Mouse (Mus musculus) embryonic fibroblast, embryonic 13.5 days (primary cell): ENCODE data around the gene Twf2. TPM values are rescaled to one million over a fixed set of nuclear protein-coding genes. Genes with fewer than 3 reads are reported as not detected.
A peak's percentile ranks its signal among the peaks of the same experiment; 100 is the strongest.

Experiments
- H3K27ac ChIP-seq: 2 replicates; pipeline ENCODE4 v1.5.1; 2012; ENCODE audit warnings: low read length, control low read depth, inconsistent platforms; ENCODE audit not compliant: insufficient read depth
- H3K4me1 ChIP-seq: 2 replicates; pipeline ENCODE4 v1.6.1; 2011; ENCODE audit warnings: low read length; ENCODE audit not compliant: control insufficient read depth, insufficient read depth
- H3K4me3 ChIP-seq: 2 replicates; pipeline ENCODE4 v1.5.1; 2011; ENCODE audit warnings: mild to moderate bottlenecking, control low read depth, low read length; ENCODE audit not compliant: insufficient read depth
- CTCF ChIP-seq: IDR thresholded peaks from 2 replicates; pipeline ENCODE4 v1.5.1; 2011; ENCODE audit warnings: mild to moderate bottlenecking, control low read depth, low read length, moderate library complexity, borderline replicate concordance; ENCODE audit not compliant: insufficient read depth
- POLR2A ChIP-seq: IDR thresholded peaks from 2 replicates; pipeline ENCODE4 v1.6.1; 2011; ENCODE audit warnings: low read depth, mild to moderate bottlenecking, control low read depth, low read length, moderate library complexity
- polyA plus RNA-seq: library from polyadenylated mRNA; stranded (reverse); fragments of >200 nt; gene quantifications from 2 replicates; pipeline ENCODE4 v1.2.4, GENCODE M21; 2011; ENCODE audit warnings: low read depth; ENCODE audit not compliant: missing spikeins, insufficient read length

Twf2 gene
- polyA plus RNA-seq, 1 experiment: 17.6 TPM

DNA sequence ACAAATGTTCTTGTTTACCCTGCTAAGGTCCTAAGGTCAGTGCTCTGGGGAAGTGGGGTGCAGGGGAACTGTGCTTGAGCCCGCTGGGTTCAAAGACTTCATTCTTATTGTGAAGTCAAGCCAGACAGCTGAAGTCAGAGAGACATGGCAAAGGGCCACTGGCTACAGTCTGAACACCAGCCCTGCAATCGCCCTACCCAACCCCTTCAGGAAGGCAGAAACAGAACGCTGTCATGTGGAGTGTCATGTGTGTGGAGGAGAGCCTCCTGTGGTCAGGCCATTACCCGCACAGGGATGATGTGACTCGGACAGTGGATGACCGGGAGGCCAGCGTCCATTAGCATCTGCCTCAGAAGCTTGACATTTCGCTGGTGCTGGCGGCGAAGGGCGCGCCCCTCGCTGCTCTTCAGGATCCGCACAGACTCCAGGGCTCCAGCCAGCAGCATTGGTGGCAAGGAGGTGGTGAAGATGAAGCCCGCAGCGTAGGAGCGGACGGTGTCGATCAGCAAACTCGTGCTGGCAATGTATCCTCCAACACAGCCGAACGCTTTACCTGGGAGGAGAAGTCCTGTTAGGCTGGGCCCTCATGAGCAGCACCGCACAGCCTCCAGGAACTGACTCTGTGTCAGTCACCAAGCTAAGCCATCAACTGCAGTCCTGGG is 33.4 kb downstream of the Twf2 start:
- TF ChIP-seq CTCF (no peak), POLR2A (no peak)
- Histone ChIP-seq H3K4me1 (no peaks in the 10 kb centered on the region), H3K4me3 (no peak overlapping the region), H3K27ac (no peak overlapping the region)

DNA sequence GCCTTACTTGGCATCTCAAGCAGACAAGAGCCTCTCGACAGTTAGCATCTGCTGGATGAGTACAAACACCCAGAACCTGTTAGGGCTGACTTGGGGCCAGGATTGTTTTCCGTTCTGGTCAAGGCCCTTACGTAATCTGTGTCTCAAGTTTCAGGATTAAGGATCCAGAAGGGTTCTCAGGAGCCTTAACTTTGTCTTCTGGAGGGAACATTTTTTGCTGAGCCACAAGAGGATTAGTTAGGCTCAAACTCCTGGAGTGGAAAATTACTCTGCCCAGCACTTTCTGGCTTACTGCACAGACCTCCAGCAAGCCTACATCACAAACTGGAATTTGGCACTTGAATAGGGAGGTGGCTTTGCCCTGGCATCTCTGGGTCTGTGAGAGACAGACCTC is 33.9 kb downstream of the Twf2 start:
- no peaks in the 10 kb centered on the region for H3K4me1 ChIP-seq
- H3K27ac ChIP-seq: no peak overlapping the region
- TF ChIP-seq POLR2A: no peak
- no peak for TF ChIP-seq CTCF
- H3K4me3 ChIP-seq: no peak overlapping the region

DNA sequence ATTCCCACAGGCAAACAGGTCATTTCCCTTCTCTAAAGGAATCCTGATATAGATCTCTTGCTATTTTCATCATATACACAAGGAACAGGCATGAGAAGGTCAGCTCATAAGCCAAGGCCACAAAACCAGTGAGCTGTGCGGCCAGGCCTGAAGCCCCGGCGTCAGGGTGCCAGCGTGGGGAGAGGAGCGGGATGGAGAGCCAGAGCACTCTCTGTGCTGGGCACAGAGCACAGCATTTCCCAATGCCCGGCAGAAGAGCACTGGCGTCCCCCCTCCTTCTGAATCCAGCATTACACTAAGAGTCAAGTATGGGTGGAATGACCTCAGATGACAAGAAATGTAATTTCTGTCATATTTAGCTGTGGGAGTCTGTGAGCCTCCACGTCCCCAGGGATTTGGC is 34.5 kb downstream of the Twf2 start:
- no peak for TF ChIP-seq POLR2A
- TF ChIP-seq CTCF: no peak

DNA sequence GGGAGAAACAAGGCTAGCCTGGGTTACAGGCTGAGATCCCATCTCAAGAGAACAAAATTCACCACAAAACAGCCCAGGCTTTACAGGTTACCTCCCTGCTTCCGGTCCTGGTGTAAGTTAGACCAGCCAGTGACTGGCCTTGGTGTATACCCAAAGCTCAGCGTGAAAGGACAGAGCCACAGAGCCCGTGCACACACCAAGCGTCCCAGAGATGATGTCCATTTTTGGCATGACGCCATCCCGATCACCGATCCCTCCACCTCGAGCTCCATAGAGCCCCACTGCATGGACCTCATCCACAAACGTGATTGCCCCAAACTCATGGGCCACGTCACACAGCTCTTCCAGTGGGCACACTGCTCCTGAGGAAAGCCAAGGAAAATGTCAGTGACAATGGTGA is 35.0 kb downstream of the Twf2 start:
- Histone ChIP-seq H3K4me1 (no peaks in the 10 kb centered on the region), H3K4me3 (no peak overlapping the region), H3K27ac (no peak overlapping the region)
- no peak for TF ChIP-seq POLR2A
- no peak for TF ChIP-seq CTCF

More for the DNA sequence above, 34.5 kb downstream of the Twf2 start:
- H3K27ac ChIP-seq: no peak overlapping the region
- H3K4me1 ChIP-seq: no peaks in the 10 kb centered on the region
- no peak overlapping the region for H3K4me3 ChIP-seq

DNA sequence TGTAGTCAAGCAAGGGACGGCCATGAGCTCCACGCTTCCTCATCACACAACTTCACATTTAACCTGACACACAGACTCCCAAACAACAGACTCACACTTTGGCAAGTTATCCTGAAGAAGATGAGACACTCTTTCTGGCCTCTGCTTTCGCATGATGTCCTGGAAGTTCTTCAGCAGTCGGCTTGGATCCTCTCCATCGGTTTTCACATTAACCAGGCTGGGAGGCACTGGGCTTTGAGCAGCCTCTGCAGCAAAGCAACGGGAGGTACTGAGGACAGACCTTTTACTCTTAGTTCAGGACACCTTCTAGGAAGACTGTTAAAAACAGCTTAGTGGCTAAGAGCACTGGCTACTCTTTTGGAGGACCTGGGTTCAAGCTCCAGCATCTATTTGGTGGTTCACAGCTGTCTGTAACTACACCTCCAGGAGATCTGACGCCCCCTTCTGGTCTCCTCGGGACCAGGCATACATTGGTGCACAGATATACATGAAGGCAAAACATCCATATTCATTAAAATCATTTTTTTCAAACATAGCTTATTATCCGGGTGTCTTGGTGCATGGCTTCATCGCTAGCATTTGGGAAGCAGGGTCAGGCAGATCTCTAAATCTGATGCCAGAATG is 38.7 kb downstream of the Twf2 start:
- TF ChIP-seq POLR2A: no peak
- TF ChIP-seq CTCF: no peak
- Histone ChIP-seq H3K4me3 (no peak overlapping the region), H3K4me1 (no peaks in the 10 kb centered on the region), H3K27ac (no peak overlapping the region)

DNA sequence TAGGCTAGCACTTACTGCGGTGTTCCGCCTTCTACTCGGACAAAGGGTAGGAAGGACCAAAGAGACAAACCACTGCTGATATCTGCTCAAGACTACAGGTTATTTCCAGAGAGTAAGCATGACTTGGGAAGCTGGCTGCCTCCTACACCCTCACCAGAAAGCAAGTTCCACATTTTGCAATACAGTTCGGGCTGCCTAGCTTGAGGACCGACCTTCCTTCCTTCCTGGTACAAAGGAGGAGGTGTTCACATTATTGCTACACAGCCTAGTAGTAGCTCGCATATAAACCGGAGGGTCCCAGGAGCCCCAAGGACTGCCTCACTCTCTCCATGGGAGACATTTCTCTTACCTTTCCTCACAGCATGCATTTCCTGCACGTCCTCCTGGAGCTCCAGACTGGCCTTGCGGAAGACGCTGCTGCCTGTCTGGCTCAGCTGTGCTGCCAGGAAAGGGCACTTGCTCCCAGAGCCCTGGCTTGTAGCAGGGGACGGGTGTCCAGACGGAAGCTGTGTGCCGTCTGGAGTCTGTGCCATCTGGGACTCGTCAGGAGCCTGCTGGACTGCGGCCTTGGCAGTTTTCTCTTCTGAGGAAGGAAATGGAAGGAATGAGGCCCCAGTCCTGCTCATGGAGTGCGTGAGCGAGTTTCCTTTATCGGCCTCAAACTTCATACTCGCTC is 40.0 kb downstream of the Twf2 start:
- Histone ChIP-seq H3K4me3 (no peak overlapping the region), H3K4me1 (no peaks in the 10 kb centered on the region), H3K27ac (no peak overlapping the region)
- TF ChIP-seq CTCF: no peak
- no peak for TF ChIP-seq POLR2A

DNA sequence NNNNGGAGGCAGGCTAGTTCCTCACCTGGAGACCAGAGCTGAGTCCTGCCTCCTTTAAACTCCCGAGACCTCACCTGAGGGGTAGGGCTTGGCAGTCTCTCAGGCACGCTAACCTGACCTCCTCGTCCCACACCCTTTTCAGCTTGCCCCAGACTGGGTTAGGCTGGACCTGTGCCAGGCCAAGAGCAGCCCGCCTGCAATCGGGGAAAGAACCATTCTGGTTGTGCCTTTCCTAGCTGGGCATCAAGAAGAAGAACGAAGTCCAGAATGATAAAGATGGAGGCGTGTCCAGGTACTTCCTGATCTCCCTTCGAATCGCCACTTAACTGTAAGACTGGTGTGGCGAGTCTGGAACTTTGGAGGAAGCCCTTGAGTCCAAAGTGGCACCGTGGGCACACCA is 46.6 kb downstream of the Twf2 start:
- H3K4me3 ChIP-seq: no peak overlapping the region
- no peak overlapping the region for H3K27ac ChIP-seq
- TF ChIP-seq CTCF (no peak), POLR2A (no peak)
- no peaks in the 10 kb centered on the region for H3K4me1 ChIP-seq

DNA sequence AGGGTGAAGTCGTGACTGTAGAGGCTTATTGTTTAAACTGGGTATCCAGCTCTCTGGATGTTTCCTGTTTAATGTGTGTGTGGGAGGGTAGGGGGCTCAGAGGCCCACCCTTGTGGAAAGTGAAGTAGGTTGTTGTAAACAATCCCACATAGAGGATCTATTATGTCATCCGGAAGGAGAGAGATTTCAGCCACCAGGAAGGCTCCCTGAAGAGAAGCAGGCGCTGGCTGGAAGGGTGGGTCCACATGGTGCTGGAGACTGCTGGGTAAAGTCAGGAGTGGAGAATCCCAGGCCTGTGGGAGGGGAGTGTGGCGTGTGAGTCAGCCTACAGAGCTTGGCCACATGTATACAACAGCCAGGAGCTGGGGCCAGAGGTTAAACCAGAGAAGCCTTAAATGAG is 47.3 kb downstream of the Twf2 start:
- TF ChIP-seq POLR2A: no peak
- TF ChIP-seq CTCF: no peak
- no peak overlapping the region for H3K4me3 ChIP-seq
- H3K4me1 ChIP-seq: no peaks in the 10 kb centered on the region
- peak overlapping the region; percentile 43 for H3K27ac ChIP-seq

DNA sequence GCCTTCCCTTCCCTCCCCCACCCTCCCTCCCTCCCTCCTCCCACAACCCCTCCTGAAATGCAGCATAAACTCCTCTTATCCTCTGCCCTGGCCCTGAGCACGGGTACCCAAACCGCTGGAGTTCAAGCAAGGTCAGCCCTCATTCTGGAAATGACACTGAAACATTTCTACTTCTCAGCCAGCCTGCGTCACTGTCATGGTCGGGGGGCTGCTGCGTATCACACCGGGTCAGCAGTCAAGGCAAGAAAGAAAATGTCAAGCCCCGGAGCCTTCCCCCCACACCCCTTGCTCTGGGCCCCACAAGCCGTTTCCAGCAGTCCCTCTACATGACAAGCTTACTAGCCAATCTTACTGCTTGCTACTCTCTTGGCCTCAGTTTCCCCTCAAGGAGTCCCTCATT is 48.2 kb downstream of the Twf2 start:
- TF ChIP-seq POLR2A: no peak
- TF ChIP-seq CTCF: no peak
- H3K4me3 ChIP-seq: no peak overlapping the region
- no peaks in the 10 kb centered on the region for H3K4me1 ChIP-seq
- H3K27ac ChIP-seq: no peak overlapping the region

DNA sequence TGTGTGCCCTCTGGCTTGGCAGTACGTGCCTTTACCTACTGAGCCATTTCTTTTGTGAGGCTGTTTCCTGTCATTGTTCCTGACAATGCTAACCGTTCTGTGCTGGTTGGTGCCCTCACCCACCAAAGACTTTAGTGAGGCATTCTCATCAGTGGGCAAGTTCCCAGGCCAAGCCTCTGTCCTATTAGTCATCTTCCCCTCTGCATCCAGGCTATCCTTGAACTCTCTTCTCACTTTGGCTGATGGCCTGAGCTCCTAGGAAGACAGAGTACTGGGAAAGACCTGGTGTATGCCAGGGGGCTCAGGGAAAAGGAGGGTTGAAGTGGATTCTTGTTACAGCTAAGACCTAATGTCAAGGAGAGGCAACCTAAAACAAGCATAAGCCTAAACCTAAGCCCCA is 51.1 kb downstream of the Twf2 start:
- H3K27ac ChIP-seq: no peak overlapping the region
- no peak for TF ChIP-seq CTCF
- no peak for TF ChIP-seq POLR2A
- H3K4me1 ChIP-seq: no peaks in the 10 kb centered on the region
- H3K4me3 ChIP-seq: no peak overlapping the region

DNA sequence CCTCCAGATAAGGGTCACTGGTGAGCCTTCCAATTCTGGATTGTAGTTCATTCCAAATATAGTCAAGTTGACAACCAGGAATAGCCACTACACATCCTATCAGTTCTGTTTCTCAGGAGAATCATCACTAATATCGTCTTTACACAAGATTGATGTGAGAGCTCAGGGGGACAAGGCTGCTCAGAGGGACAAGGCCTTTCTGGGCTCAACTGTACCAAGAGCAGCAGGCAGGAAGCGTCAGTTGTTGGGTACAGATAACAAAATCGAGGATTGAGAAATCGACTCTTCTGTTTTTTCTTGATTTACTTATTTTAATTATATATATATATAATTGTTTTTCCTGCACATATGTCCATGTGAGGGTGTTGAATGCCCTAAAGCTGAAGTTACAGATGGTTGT is 55.5 kb downstream of the Twf2 start:
- TF ChIP-seq POLR2A: no peak
- no peak for TF ChIP-seq CTCF

More for the DNA sequence above, 55.5 kb downstream of the Twf2 start:
- no peak overlapping the region for H3K4me3 ChIP-seq
- no peaks in the 10 kb centered on the region for H3K4me1 ChIP-seq
- no peak overlapping the region for H3K27ac ChIP-seq
